Mouse (Mus musculus) gastrocnemius, postnatal 4 days (tissue): ENCODE results near the gene Eef1b2. TPM values are rescaled to one million over a fixed set of nuclear protein-coding genes. Genes with fewer than 3 reads are reported as not detected.

ENCODE experiments used
- microRNA-seq: library from miRNA; unstranded; fragments of <30 nt; microRNA quantifications from one replicate; pipeline ENCODE4 v1.2.0, GENCODE M21; 2021
- total RNA-seq, 2 experiments: library from RNA; stranded (reverse); gene quantifications; 2 replicates each; pipeline ENCODE4 v1.2.3; 2021

Gene Eef1b2
- total RNA-seq, 2 experiments from 2014 or later = 924 to 1,008 TPM

Small RNA genes lying within 50 kb of the gene (microRNA-seq; reads per million reads assigned to microRNA genes)
- gene Gm24557 (not detected), gene Gm27512 (not detected)

Other genes with a start within 250 kb of the Eef1b2 start
- 10 to 100 TPM; 26.5 to 26.6 TPM for gene Ino80d, start 62.2 kb upstream of the Eef1b2 start, total RNA-seq
- 100 to 1,000 TPM; 227 to 231 TPM for gene Ndufs1, start within 50 bp of the Eef1b2 start, total RNA-seq
- gene Gpr1, start 37.7 kb downstream of the Eef1b2 start, total RNA-seq = under 1 TPM; 0.57 to 0.59 TPM
- 100 to 1,000 TPM; 104 to 134 TPM for gene Zdbf2, start 96.4 kb downstream of the Eef1b2 start, total RNA-seq